Mouse (Mus musculus): ENCODE data around the gene Zwilch. TPM values are rescaled to one million over a fixed set of nuclear protein-coding genes. Genes with fewer than 3 reads are reported as not detected.
"Not testable (repeated sequence)": the region's sequence is repeated elsewhere in the genome, so short reads cannot be mapped to it uniquely, and the experiment has no call there.

Gene Zwilch
- polyA plus RNA-seq, 1 experiment from 2014 or later: 31.4 TPM

DNA sequence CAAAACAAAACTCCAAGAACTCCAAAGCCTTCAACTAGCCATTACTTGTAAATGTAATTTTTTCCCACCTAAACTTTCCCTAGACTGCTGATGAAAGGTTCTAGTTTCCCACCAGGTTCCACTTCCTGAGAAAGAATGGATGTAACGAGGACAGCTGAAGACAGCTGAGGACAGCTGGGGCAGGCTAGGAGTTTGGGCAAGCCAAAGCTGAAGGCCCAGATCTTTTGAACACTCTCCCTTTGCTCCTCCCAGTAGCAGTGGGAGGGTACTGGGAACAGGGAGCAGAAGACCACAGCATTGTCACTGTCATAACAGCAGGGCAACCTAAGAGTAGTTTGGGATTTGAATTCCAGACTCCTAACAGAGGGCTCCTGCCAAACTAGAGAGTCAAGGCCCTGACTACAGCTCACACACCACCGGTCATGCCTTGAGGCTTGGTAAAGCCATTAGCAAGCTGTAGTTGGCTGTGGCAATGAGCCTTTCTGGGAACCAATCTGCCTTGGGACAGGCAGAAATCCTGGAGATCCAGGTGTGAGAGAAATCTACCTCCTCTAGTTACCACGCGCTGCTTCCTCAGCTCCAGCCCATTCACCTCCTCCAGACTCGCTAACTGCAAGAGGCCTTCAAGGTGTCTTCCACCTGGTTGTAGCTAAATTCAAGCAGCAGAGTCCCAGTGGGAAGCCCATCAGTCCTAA is 25.3 kb upstream of the Zwilch start:
- Histone ChIP-seq H3K9ac (no peak overlapping the region), H3K9me3 (ENCODE audit: low read depth, low read length) (no peaks in the 10 kb centered on the region), H3K36me3 (ENCODE audit: insufficient read depth) (peaks cover 13% of the 10 kb centered on the region; the same call in 1 of the 2 replicates), H3K4me1 (ENCODE audit: insufficient read depth) (no peaks in the 10 kb centered on the region), H3K4me2 (no peak overlapping the region), H3K27me3 (ENCODE audit: insufficient read depth, low read length) (no peaks in the 10 kb centered on the region), H3K4me3 (ENCODE audit: low read depth, low read length) (no peak overlapping the region), H3K27ac (ENCODE audit: low read depth) (no peak overlapping the region)
- no peak for ATAC-seq (ENCODE audit: insufficient read depth)
- no peak for DNase-seq
- 89% methylated on average over 5 of the region's 5 CpGs for WGBS
- no peak for TF ChIP-seq CTCF (IDR thresholded peaks at IDR 0.05; ENCODE audit: low read depth)

DNA sequence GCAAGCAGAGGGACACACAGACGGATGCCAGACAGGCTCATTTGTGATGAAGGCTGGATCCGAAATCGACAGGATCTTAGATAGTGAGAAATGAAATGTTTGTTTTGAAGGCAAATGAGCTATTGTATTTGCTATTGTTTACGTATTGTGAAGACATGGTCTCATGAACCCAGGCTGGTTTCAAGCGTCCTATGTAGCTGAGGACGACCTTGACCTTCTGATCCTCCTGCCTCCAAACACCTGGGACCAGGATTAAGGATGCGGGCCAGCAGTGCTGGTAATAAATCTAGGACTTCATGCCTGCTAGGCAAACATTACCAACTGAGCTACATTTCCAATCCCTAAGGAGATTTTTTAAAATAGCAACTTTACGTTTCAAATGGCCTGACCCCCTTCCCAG is 24.6 kb upstream of the Zwilch start:
- ATAC-seq (ENCODE audit: insufficient read depth): no peak

DNA sequence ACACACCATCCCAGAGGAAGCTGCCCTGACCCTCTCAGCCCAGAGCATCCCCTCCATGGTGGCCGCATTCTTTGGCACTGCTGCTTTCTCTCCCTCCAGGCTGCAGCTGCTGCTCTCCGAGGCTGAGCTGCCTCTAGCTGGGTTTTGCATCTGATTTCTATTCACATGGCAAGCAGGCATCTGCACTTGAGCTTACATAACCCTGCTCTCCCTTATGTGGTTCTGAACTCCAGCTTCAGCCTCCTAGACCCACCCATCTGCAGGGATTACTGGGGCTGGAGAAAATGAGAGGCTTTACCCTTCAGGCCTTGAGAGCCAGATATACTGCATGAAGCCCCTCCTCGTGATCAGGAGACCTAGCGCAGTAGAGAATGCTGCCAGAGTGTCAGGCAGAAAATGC is 22.6 kb upstream of the Zwilch start:
- DNase-seq (no peak), ATAC-seq (ENCODE audit: insufficient read depth) (no peak)
- 77% methylated on average over 4 of the region's 4 CpGs for WGBS
- TF ChIP-seq CTCF (IDR thresholded peaks at IDR 0.05; ENCODE audit: low read depth): no peak
- H3K27me3 ChIP-seq (ENCODE audit: insufficient read depth, low read length): no peaks in the 10 kb centered on the region
- no peak overlapping the region for H3K4me2 ChIP-seq
- H3K9me3 ChIP-seq (ENCODE audit: low read depth, low read length): no peaks in the 10 kb centered on the region
- no peaks in the 10 kb centered on the region for H3K4me1 ChIP-seq (ENCODE audit: insufficient read depth)
- H3K36me3 ChIP-seq (ENCODE audit: insufficient read depth): peaks cover 37% of the 10 kb centered on the region; the same call in 1 of the 2 replicates
- H3K4me3 ChIP-seq (ENCODE audit: low read depth, low read length): no peak overlapping the region
- H3K27ac ChIP-seq (ENCODE audit: low read depth): no peak overlapping the region
- no peak overlapping the region for H3K9ac ChIP-seq

More for the DNA sequence above, 24.6 kb upstream of the Zwilch start:
- Histone ChIP-seq H3K27ac (ENCODE audit: low read depth) (no peak overlapping the region), H3K9ac (no peak overlapping the region), H3K4me2 (no peak overlapping the region), H3K36me3 (ENCODE audit: insufficient read depth) (peaks cover 19% of the 10 kb centered on the region; the same call in 1 of the 2 replicates), H3K4me1 (ENCODE audit: insufficient read depth) (no peaks in the 10 kb centered on the region), H3K9me3 (ENCODE audit: low read depth, low read length) (no peaks in the 10 kb centered on the region), H3K27me3 (ENCODE audit: insufficient read depth, low read length) (no peaks in the 10 kb centered on the region), H3K4me3 (ENCODE audit: low read depth, low read length) (no peak overlapping the region)
- DNase-seq: no peak
- TF ChIP-seq CTCF (IDR thresholded peaks at IDR 0.05; ENCODE audit: low read depth): no peak
- 80% methylated on average over 8 of the region's 8 CpGs for WGBS

DNA sequence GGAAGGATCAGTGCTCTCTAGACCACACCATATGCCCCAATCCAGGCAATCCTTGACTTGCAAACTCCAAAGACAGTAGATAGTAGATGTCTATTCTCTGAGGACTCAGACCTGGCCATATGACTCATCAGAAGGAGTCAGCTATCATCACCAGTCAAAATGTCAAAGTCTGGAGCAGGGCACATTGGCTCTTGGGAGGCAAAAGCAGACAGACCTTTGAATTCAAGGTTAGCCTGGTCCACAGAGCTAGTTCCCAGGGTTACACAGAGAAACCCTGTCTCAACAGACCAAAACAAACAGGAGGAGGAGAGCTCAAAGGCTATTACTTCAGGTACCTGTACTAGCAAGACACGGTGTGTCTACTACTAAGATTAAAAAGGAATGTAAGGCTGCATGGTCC is 21.0 kb upstream of the Zwilch start:
- H3K4me1 ChIP-seq (ENCODE audit: insufficient read depth): no peaks in the 10 kb centered on the region
- DNase-seq (no peak), ATAC-seq (ENCODE audit: insufficient read depth) (no peak)
- no peaks in the 10 kb centered on the region for H3K9me3 ChIP-seq (ENCODE audit: low read depth, low read length)
- H3K27me3 ChIP-seq (ENCODE audit: insufficient read depth, low read length): no peaks in the 10 kb centered on the region
- no peak overlapping the region for H3K27ac ChIP-seq (ENCODE audit: low read depth)
- H3K9ac ChIP-seq: no peak overlapping the region
- no peak for TF ChIP-seq CTCF (IDR thresholded peaks at IDR 0.05; ENCODE audit: low read depth)
- no peak overlapping the region for H3K4me2 ChIP-seq
- peaks cover 44% of the 10 kb centered on the region for H3K36me3 ChIP-seq (ENCODE audit: insufficient read depth)
- WGBS: 93% methylated on average over 1 of the region's 1 CpGs
- H3K4me3 ChIP-seq (ENCODE audit: low read depth, low read length): no peak overlapping the region

DNA sequence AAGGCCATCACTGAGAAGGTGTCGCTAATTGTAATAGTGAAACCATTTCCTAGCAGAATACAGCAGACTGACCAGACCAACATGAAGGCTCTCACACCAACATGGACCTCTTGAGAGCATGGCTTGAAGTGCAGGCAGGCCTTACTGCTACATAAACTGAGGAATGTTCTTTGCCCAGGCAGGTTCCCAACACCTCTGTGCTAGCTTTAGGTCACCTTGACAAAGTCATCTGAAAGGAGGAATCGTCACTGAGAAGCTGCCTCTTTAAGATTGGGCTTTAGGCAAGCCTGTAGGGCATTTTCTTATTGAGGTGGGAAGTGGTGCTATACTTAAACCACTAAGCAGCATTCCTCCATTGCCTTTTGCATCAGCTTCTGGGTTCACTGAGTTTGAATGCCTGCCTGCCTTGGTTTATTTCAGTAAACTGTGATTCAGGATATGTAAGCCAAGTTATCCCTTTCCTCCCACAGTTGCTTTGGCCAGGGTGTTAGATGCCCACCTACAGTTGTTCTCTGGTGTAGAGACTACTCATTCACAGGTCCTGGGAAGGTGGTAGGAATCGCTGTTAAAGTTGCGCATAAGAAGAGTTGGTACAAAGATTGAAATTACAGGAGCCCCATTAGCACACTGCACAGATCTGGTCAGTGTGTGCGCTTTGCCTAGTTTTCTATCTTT is 11.4 kb upstream of the Zwilch start:
- Histone ChIP-seq H3K4me3 (ENCODE audit: low read depth, low read length) (no peak overlapping the region), H3K4me2 (no peak overlapping the region), H3K36me3 (ENCODE audit: insufficient read depth) (peaks cover 70% of the 10 kb centered on the region), H3K27ac (ENCODE audit: low read depth) (no peak overlapping the region), H3K27me3 (ENCODE audit: insufficient read depth, low read length) (no peaks in the 10 kb centered on the region), H3K4me1 (ENCODE audit: insufficient read depth) (peaks cover 3% of the 10 kb centered on the region; the same call in 1 of the 2 replicates), H3K9ac (no peak overlapping the region), H3K9me3 (ENCODE audit: low read depth, low read length) (no peaks in the 10 kb centered on the region)
- no peak for DNase-seq
- 90% methylated on average over 5 of the region's 5 CpGs for WGBS
- ATAC-seq (ENCODE audit: insufficient read depth): no peak
- no peak for TF ChIP-seq CTCF (IDR thresholded peaks at IDR 0.05; ENCODE audit: low read depth)

DNA sequence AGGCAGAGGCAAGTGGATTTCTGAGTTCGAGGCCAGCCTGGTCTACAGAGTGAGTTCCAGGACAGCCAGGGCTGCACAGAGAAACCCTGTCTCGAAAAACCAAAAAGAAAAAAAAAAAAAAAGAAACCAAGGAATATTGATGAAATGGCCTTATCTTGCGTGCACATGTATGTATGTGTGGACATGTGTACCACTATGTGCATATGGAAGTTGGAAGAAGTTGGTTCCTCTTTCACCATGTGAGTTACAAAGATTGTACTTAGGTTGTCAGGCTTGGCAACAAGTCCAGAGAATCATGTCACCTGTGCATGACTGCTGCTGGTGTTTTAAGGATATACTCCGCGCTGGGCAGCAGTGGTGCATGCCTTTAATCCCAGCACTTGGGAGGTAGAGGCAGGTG is 10.4 kb upstream of the Zwilch start:
- not testable (repeated sequence) for ATAC-seq (ENCODE audit: insufficient read depth); H3K27me3 ChIP-seq (ENCODE audit: insufficient read depth, low read length); DNase-seq; H3K4me2 ChIP-seq; H3K9me3 ChIP-seq (ENCODE audit: low read depth, low read length); H3K4me3 ChIP-seq (ENCODE audit: low read depth, low read length); H3K4me1 ChIP-seq (ENCODE audit: insufficient read depth); H3K9ac ChIP-seq; H3K27ac ChIP-seq (ENCODE audit: low read depth)
- WGBS: 93% methylated on average over 5 of the region's 5 CpGs
- H3K36me3 ChIP-seq (ENCODE audit: insufficient read depth): peaks cover 68% of the 10 kb centered on the region

DNA sequence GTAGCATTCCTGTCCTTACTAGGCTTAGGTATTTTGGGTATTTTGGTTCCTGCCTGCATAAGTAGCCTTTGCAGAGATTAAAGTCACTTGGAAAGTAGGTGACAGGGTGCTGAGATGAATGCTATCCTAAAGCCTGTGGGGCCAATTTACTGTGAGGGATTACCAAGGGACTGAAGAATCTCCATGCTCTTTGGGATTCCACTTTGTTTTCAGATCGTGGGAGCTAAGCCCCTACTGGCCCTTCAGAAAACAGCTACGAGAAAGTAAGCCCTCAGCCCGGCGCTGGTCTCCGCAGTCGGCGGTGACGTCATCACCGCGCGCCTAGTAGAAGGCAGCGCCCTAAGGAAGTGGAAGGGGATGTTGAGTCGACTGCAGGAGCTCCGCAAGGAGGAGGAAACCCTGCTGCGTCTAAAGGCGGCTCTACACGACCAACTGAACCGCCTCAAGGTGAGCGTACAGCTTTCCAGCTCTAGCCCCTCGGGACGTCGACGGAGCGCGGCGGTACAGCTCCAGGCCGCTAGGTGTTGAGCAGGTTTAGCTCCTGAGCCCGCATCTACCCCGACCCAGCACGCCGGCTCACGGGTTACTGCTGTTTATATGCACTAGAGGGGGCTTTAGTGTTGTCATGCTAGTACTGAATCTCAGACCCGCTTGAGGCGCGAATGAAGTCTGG is 6.2 kb upstream of the Zwilch start, which contains the start of gene Snapc5:
Snapc5 (plus strand) TSS at position 301 of the 673 bp plus-strand sequence.
- Histone ChIP-seq H3K36me3 (ENCODE audit: insufficient read depth) (peaks cover 84% of the 10 kb centered on the region), H3K4me2 (peak within 1 kb of the TSS; percentile 65), H3K27ac (ENCODE audit: low read depth) (peak within 1 kb of the TSS; percentile 87), H3K9me3 (ENCODE audit: low read depth, low read length) (no peaks in the 10 kb centered on the region), H3K27me3 (ENCODE audit: insufficient read depth, low read length) (no peaks in the 10 kb centered on the region), H3K9ac (peak within 1 kb of the TSS; percentile 65), H3K4me3 (ENCODE audit: low read depth, low read length) (peak within 1 kb of the TSS; percentile 61), H3K4me1 (ENCODE audit: insufficient read depth) (peaks cover 6% of the 10 kb centered on the region; the same call in 1 of the 2 replicates)
- ATAC-seq (ENCODE audit: insufficient read depth): peak; percentile 94
- peak; percentile 98 for DNase-seq
- peak; percentile 64 for TF ChIP-seq CTCF (IDR thresholded peaks at IDR 0.05; ENCODE audit: low read depth)
- under 1% methylated on average over 35 of the region's 35 CpGs for WGBS
